Mouse (Mus musculus): Measurements from ENCODE around the gene Zfp536. TPM values are rescaled to one million over a fixed set of nuclear protein-coding genes. Genes with fewer than 3 reads are reported as not detected.
A peak's percentile ranks its signal among the peaks of the same experiment; 100 is the strongest.

Gene Zfp536
- 10 to 100 TPM; 29.8 to 33.2 TPM for total RNA-seq (2021)

- no peak for DNase-seq (ENCODE audit: extremely low spot score in 1 of 2, low spot score in 2 of 2)
- intact Hi-C loops (cut with DNase I) = loop anchor here (5.0 to 10.0 kb wide), 4 partner anchors 146 to 401 kb away; no protein-coding TSS in a partner anchor
Observed at GRCm38 (mm10) chr7:37773312-37773702, at the start of gene Zfp536. Gene Zfp536 (minus strand): TSS chr7:37773641.

DNA sequence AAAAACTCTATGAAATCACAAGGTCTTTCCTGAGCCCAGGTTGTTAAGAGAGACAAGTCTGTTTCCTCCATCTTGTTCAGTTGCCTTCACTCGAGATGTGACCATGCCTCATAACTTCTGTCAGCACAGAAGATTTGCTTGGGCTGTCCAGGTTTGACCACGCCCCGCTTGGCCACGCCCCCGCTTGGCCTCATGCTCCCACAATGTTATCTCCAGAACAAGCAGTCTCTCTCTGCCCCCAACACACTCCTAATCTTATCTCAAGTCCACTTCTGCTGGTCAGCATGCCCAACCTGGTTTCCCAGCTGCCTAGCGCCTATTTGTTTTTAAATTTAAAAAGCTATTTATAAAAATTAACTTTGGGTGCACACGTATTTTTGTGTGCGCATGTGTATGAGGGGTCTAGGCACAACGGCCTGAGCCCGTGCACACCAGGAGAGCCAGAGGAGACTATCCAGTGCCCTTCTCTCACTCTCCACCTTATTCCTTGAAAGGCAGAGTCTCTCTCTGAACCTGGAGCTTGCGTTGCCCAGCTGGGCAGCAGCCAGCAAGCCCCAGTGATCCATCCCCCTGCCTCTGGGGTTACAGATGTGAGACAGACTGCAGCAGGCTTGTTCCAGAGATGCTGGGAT lies 47.3 kb upstream of the Zfp536 start:
- no peak for DNase-seq (ENCODE audit: extremely low spot score in 1 of 2, low spot score in 2 of 2)
- intact Hi-C loops (cut with DNase I) = no loop called here

DNA sequence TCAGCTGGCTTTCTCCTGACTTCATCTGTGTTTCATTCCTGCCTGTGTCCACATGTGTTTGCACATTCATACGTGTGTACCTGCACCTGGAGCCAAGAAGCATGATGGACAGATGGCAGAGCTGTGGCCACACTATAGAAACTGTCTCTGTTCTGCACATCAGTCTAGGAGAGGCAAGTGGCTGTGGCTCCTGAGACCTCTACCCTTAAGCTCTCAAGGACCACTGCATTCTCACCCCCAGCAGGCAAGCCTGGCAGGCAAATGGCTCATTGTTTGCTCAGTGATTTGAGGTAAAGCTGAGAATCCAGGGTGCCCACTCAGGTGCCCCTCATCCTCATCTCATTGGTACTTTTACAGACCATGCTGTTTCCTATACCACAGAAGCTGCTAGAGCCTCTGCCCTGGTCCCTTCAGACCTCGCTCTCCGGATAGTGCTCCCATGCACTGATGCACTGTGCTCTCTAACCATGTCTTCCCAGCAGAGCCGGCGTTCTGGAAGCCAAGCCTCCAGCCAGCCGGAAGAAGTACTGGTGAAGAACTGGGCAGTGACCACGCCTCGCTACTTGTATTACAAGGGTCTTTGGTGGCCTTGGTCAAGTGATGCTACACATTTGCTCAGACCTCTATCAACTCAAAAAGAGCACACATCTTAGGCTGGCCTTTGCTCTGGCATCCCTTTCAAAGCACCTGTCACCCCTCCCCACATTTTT lies 45.3 kb upstream of the Zfp536 start:
- intact Hi-C loops (cut with DNase I) = no loop called here
- no peak for DNase-seq (ENCODE audit: extremely low spot score in 1 of 2, low spot score in 2 of 2)

GRCm38 (mm10) chr7:37816901-37817300 lies 43.5 kb upstream of the Zfp536 start:
- no peak for DNase-seq (ENCODE audit: extremely low spot score in 1 of 2, low spot score in 2 of 2)
- intact Hi-C loops (cut with DNase I) = no loop called here

- intact Hi-C loops (cut with DNase I) = no loop called here
- peak in 1 of 2 experiments; percentile 49 for DNase-seq (ENCODE audit: extremely low spot score in 1 of 2, low spot score in 2 of 2)
Observed at GRCm38 (mm10) chr7:37814844-37815406, 41.5 kb upstream of the Zfp536 start.

- no peak for DNase-seq (ENCODE audit: extremely low spot score in 1 of 2, low spot score in 2 of 2)
- intact Hi-C loops (cut with DNase I) = no loop called here
Observed at GRCm38 (mm10) chr7:37813676-37814075, 40.2 kb upstream of the Zfp536 start.

- intact Hi-C loops (cut with DNase I) = no loop called here
Observed at GRCm38 (mm10) chr7:37809908-37810307, 36.5 kb upstream of the Zfp536 start.

DNA sequence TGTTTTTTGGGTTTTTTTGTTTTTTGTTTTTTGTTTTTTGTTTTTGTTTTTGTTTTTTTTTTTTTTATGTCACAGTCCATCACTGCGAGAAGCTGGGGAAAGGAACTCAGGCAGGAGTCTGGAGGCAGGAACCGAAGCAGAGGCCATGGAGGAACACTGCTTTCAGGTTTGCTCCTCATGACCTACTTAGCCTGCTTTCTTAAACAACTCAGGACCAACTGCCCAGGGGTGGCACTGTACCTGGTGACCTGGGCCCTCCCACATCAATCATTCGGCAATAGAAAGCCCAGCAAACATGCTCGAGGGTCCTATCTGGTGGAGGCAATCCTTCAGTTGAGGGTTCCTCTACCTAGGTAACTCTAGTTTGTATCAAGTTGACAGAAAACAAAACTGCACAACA lies 35.6 kb upstream of the Zfp536 start:
- DNase-seq (ENCODE audit: extremely low spot score in 1 of 2, low spot score in 2 of 2) = no peak
- intact Hi-C loops (cut with DNase I) = no loop called here

More at GRCm38 (mm10) chr7:37809908-37810307, 36.5 kb upstream of the Zfp536 start:
- no peak for DNase-seq (ENCODE audit: extremely low spot score in 1 of 2, low spot score in 2 of 2)

DNA sequence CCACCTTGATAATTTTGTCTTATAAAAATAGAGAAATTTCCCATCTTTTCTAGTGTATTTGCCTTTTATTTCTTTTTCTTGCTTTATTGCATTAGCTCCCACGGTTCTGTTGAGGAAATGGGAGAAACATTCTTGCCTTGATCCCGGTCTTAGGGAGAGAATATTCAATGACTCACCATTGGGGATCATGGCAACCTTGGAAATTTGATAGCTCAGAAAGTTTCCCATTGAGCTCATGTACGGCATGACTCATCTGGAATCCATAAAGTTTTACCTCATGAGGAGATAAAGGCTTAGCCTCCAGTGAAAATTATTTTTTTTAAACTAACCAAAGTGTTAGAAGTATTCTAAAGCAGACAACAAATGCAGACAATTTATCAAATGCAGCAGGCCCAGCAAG lies 27.7 kb upstream of the Zfp536 start:
- no peak for DNase-seq (ENCODE audit: extremely low spot score in 1 of 2, low spot score in 2 of 2)
- intact Hi-C loops (cut with DNase I) = no loop called here

- no peak for DNase-seq (ENCODE audit: extremely low spot score in 1 of 2, low spot score in 2 of 2)
- intact Hi-C loops (cut with DNase I) = no loop called here
Observed at GRCm38 (mm10) chr7:37788721-37789120, 15.3 kb upstream of the Zfp536 start.

- DNase-seq (ENCODE audit: extremely low spot score in 1 of 2, low spot score in 2 of 2) = peak in 1 of 2 experiments; percentile 71
- intact Hi-C loops (cut with DNase I) = loop anchor here (10.0 kb wide), 1 partner anchor 379 kb away; no protein-coding TSS in a partner anchor
Observed at GRCm38 (mm10) chr7:37775502-37775901, 2.1 kb upstream of the Zfp536 start.

- DNase-seq (ENCODE audit: extremely low spot score in 1 of 2, low spot score in 2 of 2) = no peak
- intact Hi-C loops (cut with DNase I) = loop anchor here (5.0 to 10.0 kb wide), 4 partner anchors 147 to 402 kb away; no protein-coding TSS in a partner anchor
Observed at GRCm38 (mm10) chr7:37774463-37774970, 1.1 kb upstream of the Zfp536 start.

DNA sequence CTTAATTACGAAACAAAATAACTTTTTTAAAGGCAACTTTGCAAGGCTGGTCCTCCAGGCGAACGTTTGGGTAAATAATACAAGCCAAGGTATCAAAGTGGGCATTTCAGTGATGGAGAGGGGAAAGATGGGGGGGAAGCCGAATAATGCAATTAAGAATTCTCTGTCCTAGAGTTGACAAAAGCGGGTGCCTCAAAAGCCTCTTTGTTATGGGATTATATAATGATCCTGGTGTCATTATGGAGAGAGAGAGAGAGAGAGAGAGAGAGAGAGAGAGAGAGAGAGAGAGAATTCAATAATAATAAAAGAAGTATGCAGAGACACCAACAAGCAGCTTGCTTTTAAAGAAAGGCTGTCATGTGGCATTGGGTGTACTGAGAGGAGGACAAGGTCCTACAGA lies 465 bp upstream of the Zfp536 start:
- intact Hi-C loops (cut with DNase I) = loop anchor here (5.0 to 10.0 kb wide), 4 partner anchors 147 to 402 kb away; no protein-coding TSS in a partner anchor
- DNase-seq (ENCODE audit: extremely low spot score in 1 of 2, low spot score in 2 of 2) = no peak

DNA sequence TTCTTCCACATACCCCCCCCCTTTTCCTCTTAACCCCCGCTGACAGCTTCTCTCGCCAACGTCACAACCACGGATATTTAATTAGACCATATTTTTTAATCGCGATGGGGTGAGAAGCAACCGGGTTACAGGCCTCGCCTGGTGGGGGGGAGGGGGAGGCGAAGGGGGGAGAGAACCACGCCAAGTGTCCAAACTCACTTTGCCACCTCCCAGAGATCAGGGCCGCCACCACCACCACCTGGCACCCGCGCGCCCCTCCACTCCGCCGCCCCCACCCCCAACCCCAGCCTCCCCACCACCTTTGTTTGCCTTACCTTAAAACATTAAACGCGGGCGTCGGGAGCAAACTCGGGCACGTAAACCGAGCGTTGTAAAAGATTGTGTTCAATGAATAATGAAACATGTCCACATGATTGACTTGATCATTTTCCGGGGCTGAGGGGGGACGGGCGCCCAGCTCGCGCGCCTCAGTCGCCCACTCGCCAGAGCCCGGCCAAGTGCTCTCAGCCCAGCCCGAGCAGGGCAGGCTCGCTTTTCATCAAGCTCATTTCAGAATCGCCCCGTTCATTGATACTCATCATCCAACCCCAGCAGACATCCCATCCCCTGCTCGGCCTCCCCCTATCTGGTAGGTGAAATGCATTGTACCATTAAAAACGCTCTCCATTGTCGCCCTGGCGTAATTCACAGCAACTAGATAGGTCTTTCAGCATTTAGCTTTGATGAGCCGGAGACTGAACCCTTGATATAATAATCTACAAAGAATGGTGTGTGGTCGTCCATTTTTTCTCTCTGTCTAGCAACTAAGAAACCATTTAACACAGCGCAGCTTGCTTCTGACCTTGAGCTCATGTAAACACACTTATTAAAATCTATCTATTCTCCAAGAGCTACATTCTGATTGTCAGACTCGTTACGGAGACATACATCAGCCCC lies 797 bp downstream of the Zfp536 start:
- intact Hi-C loops (cut with DNase I) = loop anchor here (5.0 to 10.0 kb wide), 4 partner anchors 145 to 400 kb away; no protein-coding TSS in a partner anchor

GRCm38 (mm10) chr7:37771491-37772375 lies 1.7 kb downstream of the Zfp536 start:
- DNase-seq (ENCODE audit: extremely low spot score in 1 of 2, low spot score in 2 of 2) = peak in 1 of 2 experiments; percentile 53
- intact Hi-C loops (cut with DNase I) = loop anchor here (5.0 to 10.0 kb wide), 4 partner anchors 144 to 399 kb away; no protein-coding TSS in a partner anchor

More for the DNA sequence above, 797 bp downstream of the Zfp536 start:
- DNase-seq (ENCODE audit: extremely low spot score in 1 of 2, low spot score in 2 of 2) = peak in 1 of 2 experiments; percentile 38

DNA sequence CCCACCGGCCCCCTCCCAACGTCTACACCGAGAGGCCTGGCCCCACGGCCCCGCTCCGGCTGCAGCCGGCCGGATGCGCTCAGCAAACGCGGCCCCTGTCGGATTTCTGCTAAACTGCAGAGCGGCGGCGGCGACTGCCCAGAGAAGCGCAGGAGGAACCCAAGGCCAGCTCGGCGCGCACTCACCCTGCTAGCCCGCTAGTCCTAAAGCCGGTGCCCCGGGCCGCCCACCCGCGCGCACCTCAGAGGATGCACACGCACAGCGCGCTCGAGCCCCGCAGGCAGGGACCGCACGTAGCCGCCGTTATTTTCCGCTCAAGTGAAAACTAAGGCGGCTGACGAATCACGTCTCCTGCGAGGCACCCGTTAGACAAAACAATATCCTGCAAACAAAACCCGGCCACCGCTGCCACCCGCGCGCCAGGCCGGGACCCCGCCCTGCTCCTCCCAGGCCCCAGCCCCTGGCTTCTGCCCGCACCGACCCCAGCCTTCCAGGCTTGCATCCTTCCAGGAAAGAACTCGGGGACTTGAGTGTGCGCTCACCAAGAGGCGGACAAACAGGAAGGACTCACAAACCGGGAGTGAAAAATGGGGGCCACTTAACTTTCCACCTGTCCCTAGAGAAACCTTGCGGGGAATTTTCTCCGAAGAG lies 2.9 kb downstream of the Zfp536 start:
- intact Hi-C loops (cut with DNase I) = loop anchor here (5.0 to 10.0 kb wide), 4 partner anchors 143 to 398 kb away; no protein-coding TSS in a partner anchor
- peak; percentile 50 to 88 for DNase-seq (ENCODE audit: extremely low spot score in 1 of 2, low spot score in 2 of 2)

All from left cerebral cortex, postnatal 10 days (tissue).